Mouse (Mus musculus): ENCODE measurements around the gene Aldh1a2. TPM values are rescaled to one million over a fixed set of nuclear protein-coding genes. Genes with fewer than 3 reads are reported as not detected.

Aldh1a2 gene
- total and polyA plus RNA-seq, 2 experiments from 2014 or later = 19.9 to 27.3 TPM

GRCm38 (mm10) chr9:71278741-71279140 lies 63.2 kb downstream of the Aldh1a2 start:
- Histone ChIP-seq H3K4me2 (ENCODE audit: low read depth, low read length, poor library complexity, severe bottlenecking) (no peak overlapping the region), H3K4me3 (ENCODE audit: low read depth, low read length) (no peak overlapping the region), H3K27ac (ENCODE audit: low read depth, low read length) (no peak overlapping the region), H3K9ac (replicated peaks; ENCODE audit: low read length, poor library complexity, severe bottlenecking) (no peak overlapping the region), H3K27me3 (ENCODE audit: insufficient read depth, low read length) (no peaks in the 10 kb centered on the region), H3K36me3 (ENCODE audit: insufficient read depth, low read length) (no peaks in the 10 kb centered on the region), H3K4me1 (ENCODE audit: insufficient read depth, low read length) (no peaks in the 10 kb centered on the region), H3K9me3 (ENCODE audit: low read length) (no peaks in the 10 kb centered on the region)
- no peak for TF ChIP-seq CTCF (IDR thresholded peaks at IDR 0.05)
- no peak for DNase-seq (ENCODE audit: low spot score)
- no peak for ATAC-seq (ENCODE audit: low FRiP score)
- WGBS = 90% methylated on average over 4 of the region's 4 CpGs

GRCm38 (mm10) chr9:71283156-71283555 lies 67.6 kb downstream of the Aldh1a2 start:
- no peaks in the 10 kb centered on the region for H3K36me3 ChIP-seq (ENCODE audit: insufficient read depth, low read length)
- no peak overlapping the region for H3K9ac ChIP-seq (replicated peaks; ENCODE audit: low read length, poor library complexity, severe bottlenecking)
- whole genome bisulfite sequencing = 89% methylated on average over 7 of the region's 7 CpGs
- no peak overlapping the region for H3K27ac ChIP-seq (ENCODE audit: low read depth, low read length)
- no peak overlapping the region for H3K4me3 ChIP-seq (ENCODE audit: low read depth, low read length)
- H3K4me2 ChIP-seq (ENCODE audit: low read depth, low read length, poor library complexity, severe bottlenecking) = no peak overlapping the region
- H3K9me3 ChIP-seq (ENCODE audit: low read length) = no peaks in the 10 kb centered on the region
- DNase-seq (ENCODE audit: low spot score) (no peak), ATAC-seq (ENCODE audit: low FRiP score) (no peak)
- H3K27me3 ChIP-seq (ENCODE audit: insufficient read depth, low read length) = no peaks in the 10 kb centered on the region
- H3K4me1 ChIP-seq (ENCODE audit: insufficient read depth, low read length) = no peaks in the 10 kb centered on the region
- no peak for TF ChIP-seq CTCF (IDR thresholded peaks at IDR 0.05)

DNA sequence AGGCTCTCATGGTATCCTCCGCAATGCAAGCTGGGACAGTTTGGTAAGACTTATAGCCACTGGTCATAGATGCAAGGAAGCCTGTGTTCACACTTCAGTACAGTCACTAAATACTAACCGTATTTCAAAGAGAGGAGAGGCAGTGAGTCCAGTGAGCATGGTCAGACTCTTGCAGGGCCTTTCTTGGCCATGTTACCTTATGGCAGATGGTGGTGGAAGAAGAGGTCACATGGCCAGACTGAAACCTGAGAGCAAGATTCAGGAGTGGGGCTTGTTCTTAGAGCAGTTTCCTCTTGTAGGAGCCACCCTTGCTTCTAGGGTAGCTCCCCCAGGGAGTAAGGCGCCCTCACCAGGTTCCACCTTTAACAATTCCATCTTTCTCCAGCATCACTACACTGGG lies 69.6 kb downstream of the Aldh1a2 start:
- 97% methylated on average over 3 of the region's 3 CpGs for WGBS
- Histone ChIP-seq H3K36me3 (ENCODE audit: insufficient read depth, low read length) (no peaks in the 10 kb centered on the region), H3K9me3 (ENCODE audit: low read length) (no peaks in the 10 kb centered on the region), H3K9ac (replicated peaks; ENCODE audit: low read length, poor library complexity, severe bottlenecking) (no peak overlapping the region), H3K4me3 (ENCODE audit: low read depth, low read length) (no peak overlapping the region), H3K4me2 (ENCODE audit: low read depth, low read length, poor library complexity, severe bottlenecking) (no peak overlapping the region), H3K27ac (ENCODE audit: low read depth, low read length) (no peak overlapping the region), H3K27me3 (ENCODE audit: insufficient read depth, low read length) (no peaks in the 10 kb centered on the region), H3K4me1 (ENCODE audit: insufficient read depth, low read length) (no peaks in the 10 kb centered on the region)
- ATAC-seq (ENCODE audit: low FRiP score) (no peak), DNase-seq (ENCODE audit: low spot score) (no peak)
- no peak for TF ChIP-seq CTCF (IDR thresholded peaks at IDR 0.05)

DNA sequence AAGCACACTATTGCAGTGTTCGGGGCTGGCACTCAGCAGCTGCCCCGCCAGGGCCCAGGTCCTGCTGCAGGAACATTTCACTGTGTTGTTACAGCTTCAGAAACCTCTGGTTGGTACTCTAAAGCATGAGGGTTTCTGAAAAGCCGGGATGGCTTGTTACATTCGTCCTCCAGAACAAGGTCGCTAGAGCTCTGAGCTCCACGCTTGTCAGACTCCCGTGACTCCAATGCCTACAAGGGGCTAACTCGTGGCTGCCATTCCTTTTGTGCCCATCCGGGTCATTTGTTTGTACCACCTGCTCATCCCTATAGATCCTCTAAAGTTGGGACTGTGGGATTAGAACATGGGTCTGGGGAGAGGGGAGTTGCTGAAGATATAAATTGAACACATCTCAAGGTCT lies 70.8 kb downstream of the Aldh1a2 start:
- Histone ChIP-seq H3K4me2 (ENCODE audit: low read depth, low read length, poor library complexity, severe bottlenecking) (no peak overlapping the region), H3K27me3 (ENCODE audit: insufficient read depth, low read length) (no peaks in the 10 kb centered on the region), H3K4me3 (ENCODE audit: low read depth, low read length) (no peak overlapping the region), H3K9me3 (ENCODE audit: low read length) (no peaks in the 10 kb centered on the region), H3K27ac (ENCODE audit: low read depth, low read length) (no peak overlapping the region), H3K4me1 (ENCODE audit: insufficient read depth, low read length) (no peaks in the 10 kb centered on the region), H3K9ac (replicated peaks; ENCODE audit: low read length, poor library complexity, severe bottlenecking) (no peak overlapping the region), H3K36me3 (ENCODE audit: insufficient read depth, low read length) (no peaks in the 10 kb centered on the region)
- TF ChIP-seq CTCF (IDR thresholded peaks at IDR 0.05) = no peak
- no peak for ATAC-seq (ENCODE audit: low FRiP score)
- WGBS = 91% methylated on average over 9 of the region's 9 CpGs
- DNase-seq (ENCODE audit: low spot score) = no peak

DNA sequence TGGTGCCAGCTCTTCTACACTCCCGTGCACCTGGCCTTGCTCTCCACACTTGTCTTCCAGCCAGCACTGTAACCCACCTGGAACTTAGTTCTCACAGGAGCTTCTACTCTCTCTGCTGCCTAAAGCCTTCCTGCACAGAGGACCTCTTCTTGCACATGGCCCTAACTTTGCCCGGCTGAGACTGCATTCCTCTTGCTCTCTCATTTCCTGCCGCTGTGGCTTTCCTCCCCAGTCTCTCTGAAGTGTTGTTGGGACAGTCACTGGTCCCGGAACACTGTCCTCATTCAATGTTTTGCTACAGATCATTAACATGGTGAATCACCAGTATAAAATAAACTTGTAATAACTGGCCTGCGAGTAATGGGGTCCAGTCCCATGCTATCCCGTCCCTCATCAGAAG lies 73.1 kb downstream of the Aldh1a2 start:
- 87% methylated on average over 6 of the region's 6 CpGs for WGBS
- H3K9me3 ChIP-seq (ENCODE audit: low read length) = no peaks in the 10 kb centered on the region
- H3K4me3 ChIP-seq (ENCODE audit: low read depth, low read length) = no peak overlapping the region
- no peaks in the 10 kb centered on the region for H3K4me1 ChIP-seq (ENCODE audit: insufficient read depth, low read length)
- no peak overlapping the region for H3K9ac ChIP-seq (replicated peaks; ENCODE audit: low read length, poor library complexity, severe bottlenecking)
- H3K27ac ChIP-seq (ENCODE audit: low read depth, low read length) = no peak overlapping the region
- no peaks in the 10 kb centered on the region for H3K36me3 ChIP-seq (ENCODE audit: insufficient read depth, low read length)
- no peaks in the 10 kb centered on the region for H3K27me3 ChIP-seq (ENCODE audit: insufficient read depth, low read length)
- no peak for ATAC-seq (ENCODE audit: low FRiP score)
- H3K4me2 ChIP-seq (ENCODE audit: low read depth, low read length, poor library complexity, severe bottlenecking) = no peak overlapping the region
- TF ChIP-seq CTCF (IDR thresholded peaks at IDR 0.05) = no peak
- DNase-seq (ENCODE audit: low spot score) = no peak

GRCm38 (mm10) chr9:71289810-71290209 lies 74.2 kb downstream of the Aldh1a2 start:
- H3K9me3 ChIP-seq (ENCODE audit: low read length) = no peaks in the 10 kb centered on the region
- no peak overlapping the region for H3K27ac ChIP-seq (ENCODE audit: low read depth, low read length)
- no peaks in the 10 kb centered on the region for H3K27me3 ChIP-seq (ENCODE audit: insufficient read depth, low read length)
- no peaks in the 10 kb centered on the region for H3K36me3 ChIP-seq (ENCODE audit: insufficient read depth, low read length)
- DNase-seq (ENCODE audit: low spot score) = no peak
- H3K4me3 ChIP-seq (ENCODE audit: low read depth, low read length) = no peak overlapping the region
- H3K4me1 ChIP-seq (ENCODE audit: insufficient read depth, low read length) = no peaks in the 10 kb centered on the region
- no peak overlapping the region for H3K4me2 ChIP-seq (ENCODE audit: low read depth, low read length, poor library complexity, severe bottlenecking)
- H3K9ac ChIP-seq (replicated peaks; ENCODE audit: low read length, poor library complexity, severe bottlenecking) = no peak overlapping the region
- TF ChIP-seq CTCF (IDR thresholded peaks at IDR 0.05) = no peak
- no peak for ATAC-seq (ENCODE audit: low FRiP score)
- WGBS = 85% methylated on average over 3 of the region's 3 CpGs

Data from midbrain, postnatal 0 days (tissue).